Mouse (Mus musculus): Measurements from ENCODE around the gene Dph5. TPM values are rescaled to one million over a fixed set of nuclear protein-coding genes. Genes with fewer than 3 reads are reported as not detected.

Gene Dph5
- polyA plus RNA-seq, 2 experiments from 2014 or later = 98.6 to 119 TPM

GRCm38 (mm10) chr3:115893166-115893565 is 5.5 kb downstream of the Dph5 start:
- no peak for ATAC-seq

- no peak for ATAC-seq
Observed at GRCm38 (mm10) chr3:115898354-115898948, 10.8 kb downstream of the Dph5 start.

- no peak for ATAC-seq
Observed at GRCm38 (mm10) chr3:115902301-115902956, 14.8 kb downstream of the Dph5 start.

GRCm38 (mm10) chr3:115905067-115905466 is 17.4 kb downstream of the Dph5 start:
- no peak for ATAC-seq

GRCm38 (mm10) chr3:115905567-115905966 is 17.9 kb downstream of the Dph5 start:
- ATAC-seq = no peak

- ATAC-seq = peak; percentile 80
Observed at GRCm38 (mm10) chr3:115907406-115907805, 19.8 kb downstream of the Dph5 start.

GRCm38 (mm10) chr3:115924401-115925190 is 37.0 kb downstream of the Dph5 start:
- no peak for ATAC-seq

GRCm38 (mm10) chr3:115926531-115926930 is 38.9 kb downstream of the Dph5 start:
- ATAC-seq = no peak

GRCm38 (mm10) chr3:115931701-115932100 is 44.1 kb downstream of the Dph5 start:
- ATAC-seq = no peak

GRCm38 (mm10) chr3:115933293-115934186 is 45.9 kb downstream of the Dph5 start:
- peak; percentile 85 for ATAC-seq

GRCm38 (mm10) chr3:115936734-115937599 is 49.3 kb downstream of the Dph5 start:
- ATAC-seq = peak; percentile 35

GRCm38 (mm10) chr3:115937807-115938206 is 50.2 kb downstream of the Dph5 start:
- no peak for ATAC-seq

GRCm38 (mm10) chr3:115940510-115940909 is 52.9 kb downstream of the Dph5 start:
- peak; percentile 66 for ATAC-seq

GRCm38 (mm10) chr3:115941464-115941863 is 53.8 kb downstream of the Dph5 start:
- ATAC-seq = no peak

GRCm38 (mm10) chr3:115944376-115944775 is 56.7 kb downstream of the Dph5 start:
- peak; percentile 19 for ATAC-seq

- ATAC-seq = peak; percentile 49
Observed at GRCm38 (mm10) chr3:115946272-115946671, 58.6 kb downstream of the Dph5 start.

GRCm38 (mm10) chr3:115949220-115949920 is 61.7 kb downstream of the Dph5 start:
- no peak for ATAC-seq

GRCm38 (mm10) chr3:115949921-115950877 is 62.6 kb downstream of the Dph5 start:
- no peak for ATAC-seq

GRCm38 (mm10) chr3:115951221-115951620 is 63.6 kb downstream of the Dph5 start:
- no peak for ATAC-seq

GRCm38 (mm10) chr3:115952356-115952755 is 64.7 kb downstream of the Dph5 start:
- no peak for ATAC-seq

Measured in CD4-positive, CD25-positive, alpha-beta regulatory T cell, adult 4 months (primary cell).